8 mouse cellular contexts compared by ENCODE assay signal in genomic region chr5:111619974-111620373, GRCm38 (mm10).
DNase-seq lines count a peak whose midpoint lies in the region; ATAC-seq and TF ChIP-seq lines count a peak whose summit lies in the region.

No protein-coding gene starts in this region.

- no peak for TF ChIP-seq CTCF in hindbrain, postnatal 0 days (IDR thresholded peaks at IDR 0.05; ENCODE audit: low read depth)

- no peak overlapping the region for H3K4me3 ChIP-seq in hindbrain, postnatal 0 days (ENCODE audit: low read length)
- H3K4me3 ChIP-seq in hindbrain, embryonic 11.5 days (ENCODE audit: low read depth, low read length), result no peak overlapping the region
- H3K4me3 ChIP-seq in intestine, embryonic 14.5 days (ENCODE audit: low read depth, low read length), result no peak overlapping the region

- WGBS in hindbrain, postnatal 0 days, result 34% methylated on average over 8 of the region's 9 CpGs
- WGBS in hindbrain, embryonic 11.5 days, result 52% methylated on average over 8 of the region's 9 CpGs
- WGBS in intestine, embryonic 14.5 days, result 34% methylated on average over 9 of the region's 9 CpGs

- no peaks in the 10 kb centered on the region for H3K4me1 ChIP-seq in hindbrain, postnatal 0 days (ENCODE audit: insufficient read depth, low read length)
- H3K4me1 ChIP-seq in hindbrain, embryonic 11.5 days (replicated peaks; ENCODE audit: control insufficient read depth, insufficient read depth, low read length), result no peaks in the 10 kb centered on the region
- H3K4me1 ChIP-seq in intestine, embryonic 14.5 days (replicated peaks; ENCODE audit: control insufficient read depth, insufficient read depth, low read length), result peaks cover 4% of the 10 kb centered on the region; the same call in 1 of the 2 replicates

- DNase-seq in hindbrain, postnatal 0 days (ENCODE audit: low spot score), result peak; percentile 24
- DNase-seq in hindbrain, embryonic 11.5 days (ENCODE audit: low spot score), result no peak
- peak; percentile 96 for DNase-seq in fibroblast of lung, adult 2 months (ENCODE audit: low read depth)
- no peak for DNase-seq in intestine, embryonic 14.5 days (ENCODE audit: low spot score)
- DNase-seq in lung, postnatal 25 days (ENCODE audit: low spot score), result peak; percentile 37
- no peak for DNase-seq in layer of hippocampus, postnatal 36 days

- H3K27ac ChIP-seq in hindbrain, postnatal 0 days, result no peak overlapping the region
- H3K27ac ChIP-seq in hindbrain, embryonic 11.5 days (ENCODE audit: low read depth, low read length), result no peak overlapping the region
- 0 out of 2 replicates have a peak overlapping the region, but pooled peaks have one; percentile 38 for H3K27ac ChIP-seq in intestine, embryonic 14.5 days (ENCODE audit: low read depth)

- no peaks in the 10 kb centered on the region for H3K36me3 ChIP-seq in hindbrain, postnatal 0 days (ENCODE audit: insufficient read depth, low read length)
- no peaks in the 10 kb centered on the region for H3K36me3 ChIP-seq in hindbrain, embryonic 11.5 days (ENCODE audit: control insufficient read depth, insufficient read depth, low read length)
- H3K36me3 ChIP-seq in intestine, embryonic 14.5 days (ENCODE audit: control insufficient read depth, insufficient read depth, low read length), result no peaks in the 10 kb centered on the region

- no peaks in the 10 kb centered on the region for H3K27me3 ChIP-seq in hindbrain, postnatal 0 days (ENCODE audit: insufficient read depth, low read length)
- H3K27me3 ChIP-seq in hindbrain, embryonic 11.5 days (ENCODE audit: control insufficient read depth, insufficient read depth, low read length), result no peaks in the 10 kb centered on the region
- H3K27me3 ChIP-seq in intestine, embryonic 14.5 days (replicated peaks; ENCODE audit: control insufficient read depth, insufficient read depth, low read length), result no peaks in the 10 kb centered on the region

- no peaks in the 10 kb centered on the region for H3K9me3 ChIP-seq in hindbrain, postnatal 0 days (ENCODE audit: low read length)
- H3K9me3 ChIP-seq in hindbrain, embryonic 11.5 days (ENCODE audit: control insufficient read depth, low read length), result no peaks in the 10 kb centered on the region
- H3K9me3 ChIP-seq in intestine, embryonic 14.5 days (ENCODE audit: control insufficient read depth, low read length), result no peaks in the 10 kb centered on the region

- ATAC-seq in hindbrain, postnatal 0 days, result peak; percentile 49; the same call in 1 of the 2 replicates
- no peak for ATAC-seq in hindbrain, embryonic 11.5 days (ENCODE audit: low FRiP score)
- no peak for ATAC-seq in intestine, embryonic 14.5 days (replicated peaks; ENCODE audit: low FRiP score, low TSS enrichment, low read depth)
- no peak for ATAC-seq in activated CD4-positive, CD25-positive, alpha-beta regulatory T cell, adult 4 months
- ATAC-seq in CD4-positive, CD25-positive, alpha-beta regulatory T cell, adult 4 months, result no peak

- no peak overlapping the region for H3K4me2 ChIP-seq in hindbrain, postnatal 0 days (ENCODE audit: low read depth, low read length)
- no peak overlapping the region for H3K4me2 ChIP-seq in hindbrain, embryonic 11.5 days (replicated peaks; ENCODE audit: low read depth, low read length)
- no peak overlapping the region for H3K4me2 ChIP-seq in intestine, embryonic 14.5 days (ENCODE audit: low read length)

- no peak overlapping the region for H3K9ac ChIP-seq in hindbrain, postnatal 0 days (replicated peaks; ENCODE audit: low read length)
- no peak overlapping the region for H3K9ac ChIP-seq in hindbrain, embryonic 11.5 days (ENCODE audit: low read depth, low read length)
- no peak overlapping the region for H3K9ac ChIP-seq in intestine, embryonic 14.5 days (ENCODE audit: low read length)

Comparison
In these comparisons a context has a peak if more than half of its experiments do, and no peak if none do; other contexts are left out.
1. DNase-seq: peak in hindbrain, postnatal 0 days (single experiment), fibroblast of lung, adult 2 months (single experiment) and lung, postnatal 25 days (single experiment); none in hindbrain, embryonic 11.5 days (single experiment), intestine, embryonic 14.5 days (single experiment) and layer of hippocampus, postnatal 36 days (0 of 2).